Comparison of ENCODE assay signal across 8 mouse cellular contexts in genomic region chr13:28948541-28948940, GRCm38 (mm10). TPM values are rescaled to one million over a fixed set of nuclear protein-coding genes. Genes with fewer than 3 reads are reported as not detected.
DNase-seq lines count a peak whose midpoint lies in the region; ATAC-seq lines count a peak whose summit lies in the region.
"Had no signal": no experiment of that assay in that cellular context is flagged by ENCODE, and none has a peak within 500 bp of the region (broad histone marks: within the 10 kb centered on the region; RNA-seq: fewer than 3 reads in every experiment).

No protein-coding gene starts in this region.

- WGBS in embryonic facial prominence, embryonic 12.5 days = 2% methylated on average over 10 of the region's 10 CpGs
- WGBS in hindbrain, embryonic 10.5 days = 3% methylated on average over 10 of the region's 10 CpGs
- 6% methylated on average over 10 of the region's 10 CpGs for whole genome bisulfite sequencing in limb, embryonic 15.5 days

- H3K27me3 ChIP-seq in embryonic facial prominence, embryonic 12.5 days = no peaks in the 10 kb centered on the region
- H3K27me3 ChIP-seq in hindbrain, embryonic 10.5 days (ENCODE audit: insufficient read depth, poor library complexity, severe bottlenecking) = no peaks in the 10 kb centered on the region
- no peaks in the 10 kb centered on the region for H3K27me3 ChIP-seq in limb, embryonic 15.5 days

- H3K36me3 ChIP-seq in embryonic facial prominence, embryonic 12.5 days = no peaks in the 10 kb centered on the region; the same call in 1 of the 2 replicates
- H3K36me3 ChIP-seq in hindbrain, embryonic 10.5 days = peaks cover 22% of the 10 kb centered on the region
- H3K36me3 ChIP-seq in limb, embryonic 15.5 days = no peaks in the 10 kb centered on the region

- peak overlapping the region; percentile 56 for H3K9ac ChIP-seq in embryonic facial prominence, embryonic 12.5 days
- H3K9ac ChIP-seq in limb, embryonic 15.5 days = no peak overlapping the region

- H3K9me3 ChIP-seq in embryonic facial prominence, embryonic 12.5 days = no peaks in the 10 kb centered on the region
- H3K9me3 ChIP-seq in hindbrain, embryonic 10.5 days = 0 out of 2 replicates have a peak, but pooled peaks cover 4% of the 10 kb centered on the region
- no peaks in the 10 kb centered on the region for H3K9me3 ChIP-seq in limb, embryonic 15.5 days

- DNase-seq in ovary, adult 18-20 months (ENCODE audit: low spot score) = peak; percentile 12
- no peak for DNase-seq in ovary, postnatal 14 days (ENCODE audit: low spot score)
- peak; percentile 68 for DNase-seq in hindbrain, embryonic 10.5 days (ENCODE audit: low spot score)
- peak; percentile 61 for DNase-seq in neural tube, embryonic 10.5 days (ENCODE audit: extremely low spot score, low spot score)
- DNase-seq in thymus, postnatal 4 days = peak; percentile 70

- H3K4me2 ChIP-seq in embryonic facial prominence, embryonic 12.5 days (replicated peaks) = peak overlapping the region; percentile 70
- H3K4me2 ChIP-seq in limb, embryonic 15.5 days = peak overlapping the region; percentile 42

- ATAC-seq in embryonic facial prominence, embryonic 12.5 days (ENCODE audit: insufficient number of reproducible peaks, insufficient read depth, low FRiP score, low TSS enrichment) = no peak
- ATAC-seq in limb, embryonic 15.5 days (ENCODE audit: insufficient number of reproducible peaks, low FRiP score, low TSS enrichment, low read depth) = no peak

- H3K4me1 ChIP-seq in embryonic facial prominence, embryonic 12.5 days = peaks cover 19% of the 10 kb centered on the region
- peaks cover 24% of the 10 kb centered on the region for H3K4me1 ChIP-seq in hindbrain, embryonic 10.5 days (replicated peaks)
- H3K4me1 ChIP-seq in limb, embryonic 15.5 days = peaks cover 17% of the 10 kb centered on the region

- peak overlapping the region; percentile 41 for H3K4me3 ChIP-seq in embryonic facial prominence, embryonic 12.5 days
- H3K4me3 ChIP-seq in hindbrain, embryonic 10.5 days = peak overlapping the region; percentile 99
- H3K4me3 ChIP-seq in limb, embryonic 15.5 days = peak overlapping the region; percentile 45
- H3K4me3 ChIP-seq: erythroblast, embryonic 14.5 days had no signal

- peak overlapping the region; percentile 79 for H3K27ac ChIP-seq in embryonic facial prominence, embryonic 12.5 days
- peak overlapping the region; percentile 100 for H3K27ac ChIP-seq in hindbrain, embryonic 10.5 days
- H3K27ac ChIP-seq in limb, embryonic 15.5 days = peak overlapping the region; percentile 44

RNA-seq across cellular contexts. Expression of gene Sox4, which starts 5.0 kb away (rescaled TPM):
- 142 and 153 TPM in 2 replicates for polyA plus RNA-seq in embryonic facial prominence, embryonic 12.5 days (2016; fragmentation: Nextera tagmentation; extraction: Ambion mirVana)
- 59.5 and 95.7 TPM in 2 replicates for polyA plus RNA-seq in hindbrain, embryonic 10.5 days (2016; fragmentation: Nextera tagmentation; extraction: Ambion mirVana)
- polyA plus RNA-seq in limb, embryonic 15.5 days (2015; fragmentation: Nextera tagmentation; extraction: Ambion mirVana) = 38.0 and 46.2 TPM in 2 replicates

Comparison
In these comparisons a context has a peak if more than half of its experiments do, and no peak if none do; other contexts are left out.
1. H3K27ac ChIP-seq: peak in every context shown above with its lines; median percentile 100 in hindbrain, embryonic 10.5 days; 79 in embryonic facial prominence, embryonic 12.5 days; 44 in limb, embryonic 15.5 days.
2. H3K4me3 ChIP-seq: peak in every context shown above with its lines; median percentile 99 in hindbrain, embryonic 10.5 days; 45 in limb, embryonic 15.5 days; 41 in embryonic facial prominence, embryonic 12.5 days.